Mouse (Mus musculus): ENCODE results near the gene Kantr. TPM values are rescaled to one million over a fixed set of nuclear protein-coding genes. Genes with fewer than 3 reads are reported as not detected.

The Kantr gene
- 2.1 and 2.2 TPM in 2 replicates for polyA plus RNA-seq (2012; rRNA removed)

DNA sequence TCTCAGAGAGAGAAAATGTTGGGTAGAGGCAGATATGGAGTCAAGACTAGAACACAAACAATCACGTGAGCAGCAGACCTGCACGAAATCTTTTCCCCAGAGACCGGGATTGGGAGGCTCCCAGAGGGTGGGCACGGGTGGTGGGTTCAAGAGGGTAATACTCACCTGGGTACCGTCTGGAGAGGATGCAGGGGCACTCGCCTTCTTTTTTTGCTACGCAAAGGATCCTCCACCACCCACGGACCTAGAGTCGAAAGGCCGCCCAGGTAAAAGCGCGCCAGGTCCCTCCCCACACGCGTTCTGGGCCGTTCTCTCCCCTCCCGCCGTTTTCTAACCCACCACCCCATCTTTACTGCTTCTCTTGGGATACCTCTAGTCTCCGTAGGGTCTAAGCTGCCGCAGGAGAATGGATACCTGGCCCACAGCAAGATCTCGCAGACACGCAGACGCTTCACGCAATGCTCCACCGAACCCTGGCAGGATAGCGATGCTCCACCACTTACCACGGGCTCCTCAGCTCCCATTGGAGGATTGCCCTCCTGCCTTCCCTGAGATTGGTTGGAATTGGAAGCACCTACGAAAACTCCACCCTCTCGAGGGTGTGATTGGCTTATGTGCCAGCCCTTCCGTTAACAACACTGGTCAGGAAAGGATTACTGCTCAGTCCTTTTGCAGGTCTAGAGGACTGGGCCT, at the start of gene Kantr:
Gene Kantr (minus strand): TSS at position 500 of the 693 bp plus-strand sequence.

DNA sequence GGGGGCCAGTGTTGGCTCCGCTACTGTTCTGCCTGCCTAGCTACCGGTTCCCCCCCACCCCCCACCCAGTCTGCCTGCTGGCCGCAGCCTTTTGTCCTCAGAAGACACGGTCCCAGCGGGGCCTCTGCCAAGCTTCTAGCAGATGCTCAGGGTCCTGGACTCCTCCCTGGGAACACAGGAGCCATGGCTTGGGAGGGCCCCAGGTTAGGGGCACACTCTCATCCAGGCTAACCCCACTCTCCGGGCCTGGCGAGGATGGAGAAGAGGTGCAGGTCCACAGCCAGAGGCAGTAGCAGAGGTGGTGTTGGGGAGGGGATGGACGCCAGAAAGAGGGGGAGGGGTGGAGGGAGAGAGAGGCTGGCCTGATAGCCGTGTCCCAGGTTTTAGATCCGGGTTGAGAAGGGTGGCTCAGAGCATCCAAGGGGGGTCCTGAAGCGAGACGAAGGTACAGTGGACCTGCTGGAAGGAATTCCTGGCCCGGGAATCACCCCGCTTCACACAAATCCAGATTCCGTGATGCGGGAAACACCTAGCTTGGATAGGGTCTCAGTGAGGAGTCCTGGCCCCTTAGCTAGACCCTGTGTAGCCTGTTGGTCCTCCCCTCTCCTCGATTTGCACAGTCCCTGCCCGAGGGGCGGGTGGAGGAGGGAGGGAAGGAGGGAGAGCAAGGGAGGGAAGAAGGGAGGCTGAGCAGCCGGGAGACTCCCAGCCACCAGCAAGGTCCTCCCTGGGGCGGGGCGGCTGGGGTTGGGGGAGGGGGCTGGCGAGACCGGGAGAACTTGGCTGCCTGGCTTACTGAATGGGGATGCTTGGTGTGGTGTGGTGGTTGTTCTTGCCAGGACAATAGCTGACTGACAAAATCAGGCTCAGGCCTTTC, 41.3 kb upstream of the Kantr start, which contains the start of gene Gpr173:
Gene Gpr173 (minus strand): TSS at position 308 of the 877 bp plus-strand sequence.

DNA sequence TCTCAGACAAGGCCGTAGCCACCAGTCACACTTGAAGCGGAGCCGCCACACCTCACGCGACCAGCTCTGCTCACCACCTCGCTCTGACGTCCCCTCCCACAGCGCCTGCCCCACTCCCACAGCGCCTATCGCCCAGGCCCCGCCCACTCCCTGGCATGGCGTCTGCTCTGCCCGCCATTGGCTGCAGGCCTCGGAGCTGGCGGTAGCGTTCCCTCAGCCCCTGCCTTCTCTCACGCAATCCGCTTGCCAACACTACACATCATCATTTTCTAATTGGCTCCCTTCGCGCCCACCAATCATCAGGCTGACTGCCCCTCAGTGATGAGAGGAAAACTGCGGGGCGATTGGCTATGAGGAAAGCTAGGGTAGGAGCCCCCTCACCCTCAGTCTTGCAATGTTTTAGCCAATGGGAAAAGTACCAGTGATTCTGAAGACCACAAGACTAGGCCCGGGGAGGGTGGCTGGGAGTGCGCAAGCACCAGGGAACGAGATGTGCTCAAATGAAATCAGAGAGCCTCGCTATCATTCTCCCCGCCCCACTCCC, 15.1 kb upstream of the Kantr start, which contains the start of gene Tspyl2:
Gene Tspyl2 (minus strand): TSS at position 68 of the 544 bp plus-strand sequence.

Other genes with a start within 250 kb of the Kantr start
- gene Iqsec2, start 183.2 kb downstream of the Kantr start, polyA plus RNA-seq (2012; rRNA removed), result 14.6 and 18.3 TPM in 2 replicates
- 77.2 and 111 TPM in 2 replicates for gene Kdm5c, start 94.5 kb downstream of the Kantr start, polyA plus RNA-seq (2012; rRNA removed)
- 9.8 and 13.0 TPM in 2 replicates for gene Tspyl2, start 14.9 kb upstream of the Kantr start, polyA plus RNA-seq (2012; rRNA removed)
- gene Gpr173, start 41.2 kb upstream of the Kantr start, polyA plus RNA-seq (2012; rRNA removed), result 0.97 and 2.1 TPM in 2 replicates
- not detected in 2 replicates for gene Cldn34a, start 235.8 kb upstream of the Kantr start, polyA plus RNA-seq (2012; rRNA removed)

Measured in colon, adult 2 months (tissue).